Mouse (Mus musculus): ENCODE measurements around the gene Pbld1.

GRCm38 (mm10) chr10:63013476-63013875 lies 46.5 kb upstream of the Pbld1 start:
- TF ChIP-seq CTCF (IDR thresholded peaks at IDR 0.05; ENCODE audit: low read depth) (no peak), EP300 (optimal IDR thresholded peaks at IDR 0.05) (no peak)

Data from stomach, postnatal 0 days (tissue).